Mouse (Mus musculus) left cerebral cortex, adult 2 months (tissue): ENCODE measurements at regions not wholly inside any gene's neighbourhood (a gene's known extent, or its start where the extent isn't known, plus 50 kb on each side); places are given as distances from the start of the nearest gene placed in this dataset.

ENCODE experiments used
- DNase-seq, 2 experiments: peaks; one replicate each; pipeline ENCODE4 v3.0.0; 2021 to 2022; ENCODE audit warnings: low spot score in 2 of 2, mixed read lengths in 1 of 2; ENCODE audit errors: extremely low spot score in 1 of 2
- H3K27ac ChIP-seq: fragments of 200-600 bp; 2 replicates; pipeline ENCODE4 v1.8.1; 2022
- H3K4me3 ChIP-seq: fragments of 200-600 bp; 2 replicates; pipeline ENCODE4 v1.8.1; 2022
- CTCF ChIP-seq: fragments of 200-600 bp; IDR thresholded peaks from 2 replicates; pipeline ENCODE4 v1.8.1; 2022; ENCODE audit warnings: antibody characterized with exemption, mild to moderate bottlenecking, moderate library complexity
- intact Hi-C: fragments of 180-260 bp; cut with DNase I; formaldehyde crosslinking; loops from one replicate; pipeline ENCODE4 v1.15.1; 2025

GRCm38 (mm10) chr13:44607316-44608285 is 121.7 kb upstream of the Jarid2 start:
- no peak for DNase-seq
- intact Hi-C loops = no loop called here
- TF ChIP-seq CTCF = no peak
- Histone ChIP-seq H3K4me3 (no peak overlapping the region), H3K27ac (no peak overlapping the region)

- Histone ChIP-seq H3K4me3 (no peak overlapping the region), H3K27ac (no peak overlapping the region)
- intact Hi-C loops = no loop called here
- no peak for DNase-seq
- no peak for TF ChIP-seq CTCF
Measured at GRCm38 (mm10) chr13:44608286-44608675, 121.0 kb upstream of the Jarid2 start.

DNA sequence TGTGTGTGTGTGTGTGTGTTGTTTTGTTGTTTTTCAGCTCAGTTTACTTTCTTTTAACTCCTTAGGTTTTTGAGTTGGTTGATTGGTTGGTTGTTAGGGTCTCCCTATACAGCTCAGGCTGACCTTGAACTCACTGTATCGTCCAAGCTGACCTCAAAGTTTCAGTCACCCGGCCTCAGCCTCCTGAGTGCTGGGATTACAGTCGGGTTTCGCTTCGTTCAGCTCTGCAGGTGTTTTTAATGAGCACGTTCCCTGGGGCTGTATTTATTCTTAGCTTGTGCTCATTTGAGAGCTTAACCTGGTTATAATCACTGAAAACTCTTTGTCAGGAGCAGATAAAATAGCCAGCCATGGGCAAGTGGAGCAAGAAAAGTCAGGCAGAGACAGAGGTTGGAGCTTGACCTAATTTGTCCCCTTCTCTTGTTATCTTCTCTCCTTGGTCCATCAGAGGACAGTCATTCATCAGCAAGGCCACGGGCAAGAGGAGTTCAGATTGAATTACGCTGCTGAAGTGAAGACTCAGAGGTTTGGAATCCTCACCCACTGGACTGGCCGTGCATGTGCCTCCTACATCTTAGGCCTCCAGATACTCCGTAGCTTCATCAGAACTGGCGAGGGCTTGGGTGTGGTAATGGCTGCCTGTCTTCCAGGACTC is 120.5 kb upstream of the Jarid2 start:
- DNase-seq = no peak
- no peak overlapping the region for H3K27ac ChIP-seq
- no peak overlapping the region for H3K4me3 ChIP-seq
- intact Hi-C loops = no loop called here
- TF ChIP-seq CTCF = no peak

DNA sequence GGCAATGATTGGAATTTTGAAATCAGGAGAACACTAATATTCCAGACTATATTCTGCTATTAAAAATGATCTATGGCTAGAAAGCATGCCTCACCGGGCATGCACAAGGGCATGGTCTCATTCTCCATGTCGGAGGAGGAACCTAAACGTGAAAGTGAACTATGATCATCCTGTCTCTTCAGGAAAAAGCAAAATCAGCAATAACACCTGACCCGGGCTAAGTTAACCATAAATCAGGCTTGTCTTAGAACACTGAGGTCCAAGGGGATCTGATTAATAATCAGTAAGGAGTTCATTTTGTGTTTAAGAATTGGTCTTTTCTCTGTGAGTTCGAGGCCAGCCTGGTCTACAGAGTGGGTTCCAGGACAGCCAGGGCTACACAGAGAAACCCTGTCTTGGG is 119.7 kb upstream of the Jarid2 start:
- no peak for DNase-seq
- Histone ChIP-seq H3K4me3 (no peak overlapping the region), H3K27ac (no peak overlapping the region)
- intact Hi-C loops = no loop called here
- no peak for TF ChIP-seq CTCF

GRCm38 (mm10) chr13:44615696-44616095 is 113.6 kb upstream of the Jarid2 start:
- no peak for TF ChIP-seq CTCF
- no peak for DNase-seq
- no peak overlapping the region for H3K27ac ChIP-seq
- intact Hi-C loops = no loop called here
- no peak overlapping the region for H3K4me3 ChIP-seq

DNA sequence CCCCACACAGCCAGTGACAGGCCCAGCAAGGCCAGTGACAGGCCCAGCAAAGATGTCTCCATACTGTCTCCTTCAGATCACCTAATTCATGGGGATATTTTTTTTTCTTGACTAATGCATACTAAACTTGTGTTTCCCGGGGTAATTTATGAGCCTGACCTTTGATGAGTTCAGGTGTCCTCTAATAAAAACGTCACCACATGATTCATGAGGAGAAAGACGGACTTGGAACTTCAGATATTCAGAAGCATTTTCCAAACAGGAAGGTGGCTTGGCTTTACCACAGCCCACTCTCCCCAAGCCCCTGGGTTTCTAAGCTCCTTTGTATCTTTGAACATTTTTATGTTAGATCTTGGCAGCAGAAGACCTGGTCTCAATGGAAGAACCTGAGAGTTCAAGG is 110.9 kb upstream of the Jarid2 start:
- Histone ChIP-seq H3K27ac (no peak overlapping the region), H3K4me3 (no peak overlapping the region)
- DNase-seq = no peak
- TF ChIP-seq CTCF = no peak
- intact Hi-C loops = no loop called here

GRCm38 (mm10) chr13:44622661-44623355 is 106.5 kb upstream of the Jarid2 start:
- Histone ChIP-seq H3K4me3 (no peak overlapping the region), H3K27ac (no peak overlapping the region)
- intact Hi-C loops = no loop called here
- TF ChIP-seq CTCF = no peak
- DNase-seq = peak in 1 of 2 experiments; percentile 11

DNA sequence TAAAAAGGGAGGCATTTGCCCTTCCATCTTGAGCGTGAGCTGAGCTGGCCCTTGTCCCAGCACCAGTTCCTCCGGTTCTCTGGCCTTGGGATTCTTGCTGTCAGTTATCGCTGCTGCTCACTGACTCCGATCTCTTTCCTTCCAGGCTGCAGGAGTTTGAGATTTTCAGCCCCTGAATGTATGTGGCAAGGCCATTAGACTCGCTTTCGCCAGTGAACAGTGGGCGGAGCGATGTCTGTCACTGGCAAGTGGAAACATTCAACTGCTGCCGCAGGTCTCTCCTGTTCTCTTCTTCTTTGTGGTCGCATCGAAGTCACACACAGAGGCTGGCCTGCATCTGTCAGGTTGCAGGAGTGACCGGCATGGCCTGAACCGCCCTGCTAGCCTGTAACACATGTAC is 104.6 kb upstream of the Jarid2 start:
- intact Hi-C loops = no loop called here
- TF ChIP-seq CTCF = no peak

DNA sequence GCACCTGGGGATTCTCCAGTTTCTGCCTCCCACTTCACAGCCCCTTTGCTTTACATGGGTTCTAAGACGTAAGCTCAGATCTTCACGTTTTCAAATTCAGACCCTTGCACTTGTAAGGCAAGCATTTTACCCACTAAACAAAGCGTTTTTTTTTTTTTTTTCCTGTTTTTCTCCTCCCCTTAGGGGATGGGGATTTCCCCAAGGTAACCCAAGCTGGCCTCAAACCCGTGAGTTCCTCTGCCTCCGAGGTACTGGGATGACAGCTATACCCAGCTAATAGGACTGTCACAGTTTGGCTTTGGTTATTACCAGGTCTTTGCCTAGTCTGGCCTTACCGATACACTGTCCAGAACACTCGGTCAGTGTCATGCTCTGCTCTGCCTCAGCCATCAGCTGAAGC is 103.5 kb upstream of the Jarid2 start:
- TF ChIP-seq CTCF = no peak
- DNase-seq = no peak
- H3K27ac ChIP-seq = no peak overlapping the region
- no peak overlapping the region for H3K4me3 ChIP-seq
- intact Hi-C loops = no loop called here

More for the DNA sequence above, 104.6 kb upstream of the Jarid2 start:
- DNase-seq = no peak
- Histone ChIP-seq H3K27ac (no peak overlapping the region), H3K4me3 (no peak overlapping the region)

GRCm38 (mm10) chr13:44626806-44627205 is 102.5 kb upstream of the Jarid2 start:
- intact Hi-C loops = no loop called here
- no peak for TF ChIP-seq CTCF
- no peak overlapping the region for H3K4me3 ChIP-seq
- no peak overlapping the region for H3K27ac ChIP-seq
- no peak for DNase-seq

DNA sequence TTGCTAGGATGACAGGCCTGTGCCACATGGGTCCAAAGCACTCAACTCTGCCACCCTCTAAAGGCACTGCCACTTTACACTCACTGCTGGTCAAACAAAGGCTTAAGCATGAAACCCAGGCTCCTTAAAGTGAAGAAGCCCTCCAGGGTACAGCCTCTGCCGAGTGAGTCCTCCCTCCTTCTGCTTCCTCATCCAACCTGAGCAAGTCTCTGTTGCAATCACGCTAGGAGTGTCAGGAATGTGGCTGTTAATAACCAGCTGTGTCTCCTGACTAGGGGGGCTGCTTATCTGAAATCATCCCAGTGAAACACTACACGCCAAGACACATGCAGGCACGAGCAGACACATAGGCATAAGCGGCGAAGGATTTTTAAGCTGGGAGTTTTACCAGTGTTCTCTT is 99.2 kb upstream of the Jarid2 start:
- no peak for TF ChIP-seq CTCF
- intact Hi-C loops = no loop called here
- no peak overlapping the region for H3K27ac ChIP-seq
- no peak for DNase-seq
- H3K4me3 ChIP-seq = no peak overlapping the region

DNA sequence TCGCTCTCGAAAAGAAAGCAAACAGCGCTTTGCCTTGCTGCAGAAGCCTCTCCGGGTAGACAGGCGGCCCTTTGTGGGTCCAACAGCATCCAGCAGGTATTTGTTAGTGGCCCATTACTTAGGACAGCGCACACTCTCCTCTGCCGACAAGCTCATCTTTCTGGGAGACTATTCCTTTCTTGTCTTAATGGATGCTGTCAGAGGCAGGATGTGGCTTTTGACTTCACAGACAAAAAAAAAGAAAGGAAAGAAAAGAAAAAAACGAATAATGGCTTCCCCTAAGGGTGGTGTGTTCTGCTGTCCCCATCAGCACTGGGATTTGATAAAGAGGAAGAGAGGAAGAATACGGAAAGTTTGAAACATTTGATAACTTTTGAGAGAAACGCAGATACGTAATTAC is 94.7 kb upstream of the Jarid2 start:
- Histone ChIP-seq H3K4me3 (no peak overlapping the region), H3K27ac (no peak overlapping the region)
- no peak for DNase-seq
- intact Hi-C loops = no loop called here
- no peak for TF ChIP-seq CTCF
